In genomic region chr6:100674974-100675373, GRCm38 (mm10) we compare ENCODE assay signal across 9 mouse cellular contexts. TPM values are rescaled to one million over a fixed set of nuclear protein-coding genes. Genes with fewer than 3 reads are reported as not detected.
DNase-seq lines count a peak whose midpoint lies in the region; ATAC-seq and TF ChIP-seq lines count a peak whose summit lies in the region.
"Had no signal": no experiment of that assay in that cellular context is flagged by ENCODE, and none has a peak within 500 bp of the region (broad histone marks: within the 10 kb centered on the region; RNA-seq: fewer than 3 reads in every experiment).

No protein-coding gene starts in this region.

- TF ChIP-seq CTCF in midbrain, postnatal 0 days (IDR thresholded peaks at IDR 0.05): peak; percentile 85
- peak; percentile 34 for TF ChIP-seq CTCF in cortical plate, adult 2 months (IDR thresholded peaks at IDR 0.05; ENCODE audit: extremely low read depth, insufficient read depth, low read length)

- H3K9me3 ChIP-seq in midbrain, postnatal 0 days (ENCODE audit: low read length): no peaks in the 10 kb centered on the region
- no peaks in the 10 kb centered on the region for H3K9me3 ChIP-seq in midbrain, embryonic 15.5 days
- H3K9me3 ChIP-seq: heart, embryonic 13.5 days had no signal

- no peak overlapping the region for H3K27ac ChIP-seq in midbrain, postnatal 0 days (ENCODE audit: low read depth, low read length)
- H3K27ac ChIP-seq in midbrain, embryonic 15.5 days: no peak overlapping the region
- H3K27ac ChIP-seq in cortical plate, adult 2 months (ENCODE audit: insufficient read depth, low read length): no peak overlapping the region
- H3K27ac ChIP-seq: heart, embryonic 13.5 days had no signal

- H3K36me3 ChIP-seq in midbrain, postnatal 0 days (ENCODE audit: insufficient read depth, low read length): no peaks in the 10 kb centered on the region
- H3K36me3 ChIP-seq in midbrain, embryonic 15.5 days (replicated peaks): no peaks in the 10 kb centered on the region
- H3K36me3 ChIP-seq: heart, embryonic 13.5 days had no signal

- H3K9ac ChIP-seq in midbrain, postnatal 0 days (replicated peaks; ENCODE audit: low read length, poor library complexity, severe bottlenecking): no peak overlapping the region
- H3K9ac ChIP-seq in midbrain, embryonic 15.5 days: no peak overlapping the region
- H3K9ac ChIP-seq: heart, embryonic 13.5 days had no signal

- H3K4me3 ChIP-seq in midbrain, postnatal 0 days (ENCODE audit: low read depth, low read length): no peak overlapping the region
- H3K4me3 ChIP-seq in midbrain, embryonic 15.5 days: no peak overlapping the region
- no peak overlapping the region for H3K4me3 ChIP-seq in cortical plate, adult 2 months (ENCODE audit: insufficient read depth, low read length)
- H3K4me3 ChIP-seq: heart, embryonic 13.5 days had no signal

- 27% methylated on average over 6 of the region's 6 CpGs for WGBS in midbrain, postnatal 0 days
- 22% methylated on average over 6 of the region's 6 CpGs for WGBS in midbrain, embryonic 15.5 days

- no peaks in the 10 kb centered on the region for H3K27me3 ChIP-seq in midbrain, postnatal 0 days (ENCODE audit: insufficient read depth, low read length)
- H3K27me3 ChIP-seq in midbrain, embryonic 15.5 days (replicated peaks): no peaks in the 10 kb centered on the region; the same call in 1 of the 2 replicates
- H3K27me3 ChIP-seq: heart, embryonic 13.5 days had no signal

- no peak for TF ChIP-seq POLR2A in cortical plate, adult 2 months (IDR thresholded peaks at IDR 0.05; ENCODE audit: extremely low read depth, insufficient read depth, low read length)

- no peaks in the 10 kb centered on the region; the same call in 1 of the 2 replicates for H3K4me1 ChIP-seq in midbrain, postnatal 0 days (ENCODE audit: insufficient read depth, low read length)
- H3K4me1 ChIP-seq in midbrain, embryonic 15.5 days: peaks cover 11% of the 10 kb centered on the region
- H3K4me1 ChIP-seq in cortical plate, adult 2 months (ENCODE audit: control insufficient read depth, insufficient read depth, low read length): no peaks in the 10 kb centered on the region

- no peak overlapping the region for H3K4me2 ChIP-seq in midbrain, postnatal 0 days (ENCODE audit: low read depth, low read length, poor library complexity, severe bottlenecking)
- H3K4me2 ChIP-seq in midbrain, embryonic 15.5 days: no peak overlapping the region
- H3K4me2 ChIP-seq: heart, embryonic 13.5 days had no signal

- no peak for ATAC-seq in midbrain, postnatal 0 days (ENCODE audit: low FRiP score)
- ATAC-seq in midbrain, embryonic 15.5 days (replicated peaks): no peak

- DNase-seq in heart, adult 8-10 months (ENCODE audit: low spot score): peak; percentile 24
- DNase-seq in heart, postnatal 4 days: no peak
- DNase-seq in midbrain, postnatal 0 days (ENCODE audit: low spot score): peak; percentile 50
- peak; percentile 21 for DNase-seq in skeletal muscle tissue, adult 2 months (ENCODE audit: low read depth, low spot score)
- DNase-seq in urinary bladder, postnatal 25 days (ENCODE audit: low spot score): no peak
- no peak for DNase-seq in layer of hippocampus, adult 8-10 months (ENCODE audit: low spot score in 2 of 2)

RNA-seq across cellular contexts. Expression of gene Shq1, which starts 4.0 kb away (rescaled TPM):
- 1 to 10 TPM; 2.6 to 5.2 (median 3.6) TPM for total RNA-seq in heart, adult 8-10 months (2022)
- total RNA-seq in heart, postnatal 4 days (2021): 1 to 10 TPM; 5.3 to 5.4 TPM
- total RNA-seq in midbrain, postnatal 0 days (2014; rRNA removed): 4.3 and 5.6 TPM in 2 replicates
- 3.7 and 5.6 TPM in 2 replicates for polyA plus RNA-seq in midbrain, postnatal 0 days (2015; fragmentation: Nextera tagmentation; extraction: Ambion mirVana)
- 9.2 and 10.7 TPM in 2 replicates for polyA plus RNA-seq in midbrain, embryonic 15.5 days (2015; fragmentation: Nextera tagmentation; extraction: Ambion mirVana)
- 3.0 and 3.3 TPM in 2 replicates for polyA plus RNA-seq in cortical plate, adult 2 months (2012; rRNA removed)
- 1 to 10 TPM; 4.5 to 6.7 (median 5.6) TPM for total RNA-seq in layer of hippocampus, adult 8-10 months (2022)

RNA-seq across cellular contexts. Expression of gene Gxylt2, which starts 29.6 kb away (rescaled TPM):
- 1 to 10 TPM; 1.6 to 2.4 (median 2.3) TPM for total RNA-seq in heart, adult 8-10 months (2022)
- 1 to 10 TPM; 9.2 to 9.6 TPM for total RNA-seq in heart, postnatal 4 days (2021)
- 3.1 and 3.2 TPM in 2 replicates for total RNA-seq in midbrain, postnatal 0 days (2014; rRNA removed)
- 1.8 and 2.0 TPM in 2 replicates for polyA plus RNA-seq in midbrain, postnatal 0 days (2015; fragmentation: Nextera tagmentation; extraction: Ambion mirVana)
- polyA plus RNA-seq in midbrain, embryonic 15.5 days (2015; fragmentation: Nextera tagmentation; extraction: Ambion mirVana): 1.2 and 1.6 TPM in 2 replicates
- polyA plus RNA-seq in cortical plate, adult 2 months (2012; rRNA removed): 0.59 and 0.77 TPM in 2 replicates
- 1 to 10 TPM; 1.9 to 2.5 (median 2.0) TPM for total RNA-seq in layer of hippocampus, adult 8-10 months (2022)

Comparison
In these comparisons a context has a peak if more than half of its experiments do, and no peak if none do; other contexts are left out.
1. DNase-seq: peak in heart, adult 8-10 months (single experiment), midbrain, postnatal 0 days (single experiment) and skeletal muscle tissue, adult 2 months (single experiment); none in heart, postnatal 4 days (single experiment), urinary bladder, postnatal 25 days (single experiment) and layer of hippocampus, adult 8-10 months (0 of 2).